Mouse (Mus musculus) forebrain, embryonic 11.5 days (tissue): ENCODE results near the gene Gm28042. TPM values are rescaled to one million over a fixed set of nuclear protein-coding genes. Genes with fewer than 3 reads are reported as not detected.

Source experiments
- ATAC-seq: fragments of 200-750 bp; cut with Nextera tagmentation; replicated peaks from 2 replicates; pipeline ENCODE4 v1.8.0; 2017; ENCODE audit warnings: moderate TSS enrichment; ENCODE audit not compliant: low FRiP score
- DNase-seq: peaks from one replicate; pipeline ENCODE4 v3.0.0-alpha.2; 2017; ENCODE audit warnings: low spot score
- H3K27ac ChIP-seq: fragments of 300-500 bp; sonication (generic); 2 replicates; pipeline ENCODE4 v1.5.1; 2014; ENCODE audit warnings: low read depth, low read length
- H3K27me3 ChIP-seq: fragments of 300-500 bp; sonication (generic); 2 replicates; pipeline ENCODE4 v1.6.1; 2014; ENCODE audit warnings: mild to moderate bottlenecking, low read length, mixed read lengths; ENCODE audit not compliant: control insufficient read depth, insufficient read depth
- H3K36me3 ChIP-seq: fragments of 300-500 bp; sonication (generic); 2 replicates; pipeline ENCODE4 v1.6.1; 2014; ENCODE audit warnings: mild to moderate bottlenecking, low read length, moderate library complexity, mixed read lengths; ENCODE audit not compliant: control insufficient read depth, insufficient read depth
- H3K4me1 ChIP-seq: fragments of 300-500 bp; sonication (generic); replicated peaks from 2 replicates; pipeline ENCODE4 v1.6.1; 2014; ENCODE audit warnings: low read length, mixed read lengths; ENCODE audit not compliant: control insufficient read depth, insufficient read depth
- H3K4me2 ChIP-seq: fragments of 300-500 bp; sonication (generic); 2 replicates; pipeline ENCODE4 v1.6.1; 2014; ENCODE audit warnings: low read depth, mild to moderate bottlenecking, low read length, moderate library complexity, mixed read lengths; ENCODE audit not compliant: severe bottlenecking
- H3K4me3 ChIP-seq: fragments of 300-500 bp; sonication (generic); 2 replicates; pipeline ENCODE4 v1.5.1; 2014; ENCODE audit warnings: low read depth, low read length
- H3K9ac ChIP-seq: fragments of 300-500 bp; sonication (generic); 2 replicates; pipeline ENCODE4 v1.6.1; 2014; ENCODE audit warnings: low read length
- H3K9me3 ChIP-seq: fragments of 300-500 bp; sonication (generic); 2 replicates; pipeline ENCODE4 v1.6.1; 2016; ENCODE audit warnings: low read length, mixed read lengths; ENCODE audit not compliant: control insufficient read depth
- WGBS: fragments of 180-500 bp; shearing (Covaris S2); extraction: QIAGEN DNeasy Blood & Tissue Kit; methylation state at CpG from one replicate; pipeline ENCODE4 v1.1.7; 2014; 5-methylcytosine and 5-hydroxymethylcytosine counted together
- polyA plus RNA-seq: library from polyadenylated mRNA; unstranded; fragments of >200 nt; fragmentation: Nextera tagmentation; extraction: Ambion mirVana; gene quantifications from 2 replicates; pipeline ENCODE4 v1.2.1, GENCODE M21; 2014

The Gm28042 gene
- polyA plus RNA-seq, result 4.8 and 6.6 TPM in 2 replicates

GRCm38 (mm10) chr2:120026984-120027949, at the start of gene Gm28042, which contains the start of gene Jmjd7:
TSS of gene Gm28042 (plus strand) at chr2:120027493.
TSS of gene Jmjd7 (plus strand) at chr2:120027483.
- Histone ChIP-seq H3K27me3 (no peaks in the 10 kb centered on the region), H3K9ac (peak within 1 kb of the TSS; percentile 90), H3K4me1 (peaks cover 6% of the 10 kb centered on the region; the same call in 1 of the 2 replicates), H3K27ac (peak within 1 kb of the TSS; percentile 39), H3K4me3 (peak within 1 kb of the TSS; percentile 84), H3K4me2 (peak within 1 kb of the TSS; percentile 71), H3K36me3 (no peaks in the 10 kb centered on the region; the same call in 1 of the 2 replicates), H3K9me3 (no peaks in the 10 kb centered on the region)
- DNase-seq (peak; percentile 94), ATAC-seq (peak; percentile 89)
- WGBS, result 5% methylated on average over 50 of the region's 50 CpGs

DNA sequence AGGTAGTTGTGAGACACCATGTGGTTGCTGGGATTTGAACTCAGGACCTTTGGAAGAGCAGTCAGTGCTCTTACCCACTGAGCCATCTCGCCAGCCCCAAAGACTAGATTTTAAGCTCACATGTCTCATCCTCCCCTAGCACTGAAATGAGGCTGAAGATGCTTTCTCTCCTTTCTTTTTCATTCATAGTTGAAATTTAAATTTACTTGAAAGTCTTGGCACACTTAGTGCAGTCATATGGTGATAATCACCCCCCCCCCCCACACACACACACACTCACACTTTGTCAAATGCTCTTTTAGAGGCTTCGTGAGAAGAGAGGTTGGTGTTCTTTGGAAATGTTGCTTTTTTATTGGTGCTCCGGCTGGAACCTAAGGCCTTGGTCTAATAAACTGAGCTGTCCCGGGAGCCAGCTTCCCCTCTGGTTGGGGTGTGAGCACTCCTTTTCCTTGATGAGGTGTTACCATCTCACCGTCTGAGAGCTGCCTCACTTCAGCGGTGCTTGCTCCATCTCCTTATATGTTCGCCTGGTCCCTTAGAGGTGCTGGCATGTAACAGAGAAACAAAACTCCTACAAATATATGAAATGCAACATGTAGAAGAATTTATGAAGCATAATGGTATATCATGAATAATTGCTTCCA, 46.8 kb upstream of the Gm28042 start:
- no peak overlapping the region for H3K9ac ChIP-seq
- no peaks in the 10 kb centered on the region for H3K27me3 ChIP-seq
- H3K4me2 ChIP-seq, result no peak overlapping the region
- no peaks in the 10 kb centered on the region for H3K4me1 ChIP-seq
- no peak overlapping the region for H3K4me3 ChIP-seq
- no peak for DNase-seq
- H3K36me3 ChIP-seq, result no peaks in the 10 kb centered on the region
- no peak for ATAC-seq
- no peak overlapping the region for H3K27ac ChIP-seq
- WGBS, result 92% methylated on average over 7 of the region's 7 CpGs
- no peaks in the 10 kb centered on the region for H3K9me3 ChIP-seq

- DNase-seq (no peak), ATAC-seq (no peak)
- Histone ChIP-seq H3K4me2 (no peak overlapping the region), H3K9me3 (no peaks in the 10 kb centered on the region), H3K9ac (no peak overlapping the region), H3K27me3 (no peaks in the 10 kb centered on the region), H3K36me3 (no peaks in the 10 kb centered on the region), H3K27ac (no peak overlapping the region), H3K4me3 (no peak overlapping the region), H3K4me1 (no peaks in the 10 kb centered on the region)
- WGBS, result 77% methylated on average over 2 of the region's 2 CpGs
These were observed 45.7 kb upstream of the Gm28042 start for GRCm38 (mm10) chr2:119981631-119982030.

GRCm38 (mm10) chr2:119985871-119986270, 41.4 kb upstream of the Gm28042 start:
- DNase-seq (no peak), ATAC-seq (no peak)
- Histone ChIP-seq H3K4me1 (no peaks in the 10 kb centered on the region), H3K36me3 (no peaks in the 10 kb centered on the region), H3K4me2 (no peak overlapping the region), H3K4me3 (no peak overlapping the region), H3K9me3 (no peaks in the 10 kb centered on the region), H3K9ac (no peak overlapping the region), H3K27ac (no peak overlapping the region), H3K27me3 (no peaks in the 10 kb centered on the region)
- WGBS, result 74% methylated on average over 8 of the region's 8 CpGs

DNA sequence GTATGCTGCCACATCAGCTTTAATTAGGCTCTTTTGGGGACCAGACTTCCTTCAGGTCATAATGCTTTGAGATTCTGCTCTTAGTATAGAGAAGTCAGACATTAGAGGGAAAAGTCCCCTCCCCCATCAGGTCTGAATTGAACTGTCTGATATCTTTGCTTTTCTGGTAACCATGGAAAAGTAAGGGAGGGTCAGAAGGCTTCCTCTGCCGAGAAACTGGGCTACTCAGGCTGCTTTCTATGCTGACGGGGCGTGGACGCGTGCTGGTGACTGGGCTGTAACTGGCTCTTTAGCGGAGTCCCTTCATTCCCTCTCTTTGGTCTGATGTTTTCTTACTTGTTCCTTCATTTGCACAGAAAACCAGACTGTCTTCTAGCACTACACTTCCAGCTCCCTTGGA, 40.9 kb upstream of the Gm28042 start:
- no peak overlapping the region for H3K9ac ChIP-seq
- 79% methylated on average over 6 of the region's 6 CpGs for WGBS
- no peak for ATAC-seq
- no peaks in the 10 kb centered on the region for H3K9me3 ChIP-seq
- no peak overlapping the region for H3K4me2 ChIP-seq
- no peak overlapping the region for H3K4me3 ChIP-seq
- no peaks in the 10 kb centered on the region for H3K36me3 ChIP-seq
- H3K27ac ChIP-seq, result no peak overlapping the region
- no peaks in the 10 kb centered on the region for H3K4me1 ChIP-seq
- DNase-seq, result no peak
- H3K27me3 ChIP-seq, result no peaks in the 10 kb centered on the region

GRCm38 (mm10) chr2:119987441-119987840, 39.9 kb upstream of the Gm28042 start:
- Histone ChIP-seq H3K9me3 (no peaks in the 10 kb centered on the region), H3K9ac (no peak overlapping the region)
- ATAC-seq, result no peak

DNA sequence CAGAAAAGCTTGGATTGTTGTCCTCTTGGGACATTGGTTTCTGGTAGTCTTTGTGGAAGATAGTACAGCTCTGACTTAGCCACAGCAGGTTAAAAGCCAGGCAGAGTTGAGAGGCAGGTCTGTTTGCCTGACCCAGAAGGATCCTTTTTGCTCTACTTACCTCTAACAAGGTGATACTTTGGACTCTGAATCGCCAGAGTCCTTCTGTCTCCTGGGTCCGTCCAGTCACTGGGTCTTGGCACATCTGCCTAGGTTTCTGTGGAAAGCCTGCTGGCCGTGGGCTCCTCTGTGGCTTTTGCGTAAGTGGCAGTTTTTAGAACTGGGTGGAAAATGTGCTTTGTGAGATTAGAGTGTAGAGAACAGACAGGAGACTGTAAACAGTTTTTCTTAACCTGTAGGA, 38.3 kb upstream of the Gm28042 start:
- H3K9ac ChIP-seq, result no peak overlapping the region
- no peak overlapping the region for H3K4me2 ChIP-seq
- DNase-seq, result no peak
- no peak for ATAC-seq
- H3K9me3 ChIP-seq, result no peaks in the 10 kb centered on the region
- H3K4me3 ChIP-seq, result no peak overlapping the region
- WGBS, result 93% methylated on average over 4 of the region's 4 CpGs
- no peaks in the 10 kb centered on the region for H3K4me1 ChIP-seq
- H3K27me3 ChIP-seq, result no peaks in the 10 kb centered on the region
- H3K27ac ChIP-seq, result no peak overlapping the region
- no peaks in the 10 kb centered on the region for H3K36me3 ChIP-seq

More at GRCm38 (mm10) chr2:119987441-119987840, 39.9 kb upstream of the Gm28042 start:
- H3K4me3 ChIP-seq, result no peak overlapping the region
- no peak overlapping the region for H3K27ac ChIP-seq
- 98% methylated on average over 2 of the region's 2 CpGs for WGBS
- H3K36me3 ChIP-seq, result no peaks in the 10 kb centered on the region
- DNase-seq, result no peak
- H3K4me1 ChIP-seq, result no peaks in the 10 kb centered on the region
- H3K4me2 ChIP-seq, result no peak overlapping the region
- H3K27me3 ChIP-seq, result no peaks in the 10 kb centered on the region

GRCm38 (mm10) chr2:119990881-119991280, 36.4 kb upstream of the Gm28042 start:
- WGBS, result 85% methylated on average over 6 of the region's 6 CpGs
- ATAC-seq (no peak), DNase-seq (no peak)
- no peak overlapping the region for H3K9ac ChIP-seq
- H3K4me1 ChIP-seq, result no peaks in the 10 kb centered on the region
- no peaks in the 10 kb centered on the region for H3K9me3 ChIP-seq
- H3K4me2 ChIP-seq, result no peak overlapping the region
- H3K36me3 ChIP-seq, result no peaks in the 10 kb centered on the region
- no peak overlapping the region for H3K4me3 ChIP-seq
- H3K27me3 ChIP-seq, result no peaks in the 10 kb centered on the region
- H3K27ac ChIP-seq, result no peak overlapping the region
